Mouse (Mus musculus) lung, postnatal 0 days (tissue): ENCODE results near the gene H2-Ob.

ENCODE experiments used
- CTCF ChIP-seq: IDR thresholded peaks from 2 replicates; pipeline ENCODE4 v1.5.1; 2016; ENCODE audit warnings: antibody characterized with exemption, mild to moderate bottlenecking
- EP300 ChIP-seq: IDR thresholded peaks from 2 replicates; pipeline ENCODE4 v1.6.1; 2016; ENCODE audit warnings: antibody characterized with exemption, mild to moderate bottlenecking, control low read depth

- TF ChIP-seq CTCF (no peak), EP300 (no peak)
These were observed 26.0 kb downstream of the H2-Ob start for GRCm38 (mm10) chr17:34264452-34265351.
